Mouse (Mus musculus) layer of hippocampus, adult 2 months (tissue): ENCODE measurements at regions not wholly inside any gene's neighbourhood (a gene's known extent, or its start where the extent isn't known, plus 50 kb on each side); places are given as distances from the start of the nearest gene placed in this dataset.
"Not testable (repeated sequence)": the region's sequence is repeated elsewhere in the genome, so short reads cannot be mapped to it uniquely, and the experiment has no call there.

ENCODE experiments used
- DNase-seq, 2 experiments: peaks; one replicate each; pipeline ENCODE4 v3.0.0; 2022; ENCODE audit warnings: low spot score in 2 of 2
- H3K27ac ChIP-seq: fragments of 200-600 bp; 2 replicates; pipeline ENCODE4 v1.8.1; 2022
- H3K4me3 ChIP-seq: fragments of 200-600 bp; 2 replicates; pipeline ENCODE4 v1.8.1; 2022; ENCODE audit warnings: mild to moderate bottlenecking
- CTCF ChIP-seq: fragments of 200-600 bp; conservative IDR thresholded peaks from 2 replicates; pipeline ENCODE4 v1.8.1; 2022; ENCODE audit warnings: antibody characterized with exemption, mild to moderate bottlenecking, moderate library complexity

DNA sequence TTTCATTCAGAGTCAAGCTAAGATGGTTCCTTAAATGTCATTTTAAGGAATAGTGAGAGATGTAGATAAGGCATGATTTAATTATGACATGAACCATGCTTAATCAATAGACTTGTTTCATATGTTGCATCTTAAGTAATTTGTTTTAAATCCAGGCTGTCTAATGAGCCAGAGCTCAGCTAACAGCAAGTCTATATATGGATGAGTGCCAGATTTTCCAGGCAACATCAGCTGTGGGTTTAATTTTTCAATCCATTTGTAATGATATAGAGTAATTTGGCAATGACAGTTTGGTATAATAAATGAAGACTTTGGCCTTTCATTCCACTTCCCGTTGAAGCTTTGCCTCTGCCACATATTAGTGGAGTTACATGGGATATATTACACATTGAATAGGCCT, 677.3 kb upstream of the Sorcs1 start:
- no peak overlapping the region for H3K4me3 ChIP-seq
- DNase-seq = no peak
- no peak for TF ChIP-seq CTCF
- H3K27ac ChIP-seq = no peak overlapping the region

- DNase-seq = no peak
- H3K27ac ChIP-seq = no peak overlapping the region
- no peak overlapping the region for H3K4me3 ChIP-seq
- TF ChIP-seq CTCF = no peak
Observed at GRCm38 (mm10) chr19:51340491-51340890, 662.0 kb upstream of the Sorcs1 start.

- H3K4me3 ChIP-seq = no peak overlapping the region
- H3K27ac ChIP-seq = no peak overlapping the region
- DNase-seq = no peak
- no peak for TF ChIP-seq CTCF
Observed at GRCm38 (mm10) chr19:51330010-51330409, 651.6 kb upstream of the Sorcs1 start.

DNA sequence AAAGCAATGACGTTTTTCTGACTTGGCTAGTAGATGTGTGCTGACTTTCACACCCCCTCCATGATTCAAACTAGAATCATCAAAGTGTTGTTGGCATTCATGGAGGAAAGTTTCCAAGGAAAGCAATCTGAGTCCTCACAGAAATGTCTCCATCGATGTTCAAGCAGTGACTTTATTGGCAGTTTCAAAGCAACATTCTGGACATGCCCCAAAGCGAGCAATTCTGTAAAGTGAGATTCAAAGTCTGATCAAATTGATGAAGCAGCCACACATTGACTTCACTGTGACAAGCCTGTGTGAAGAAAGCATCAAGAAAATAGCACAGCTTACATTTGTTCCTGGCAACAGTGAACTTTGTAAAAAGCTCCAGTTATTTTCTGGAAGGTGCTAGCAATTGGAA, 625.3 kb upstream of the Sorcs1 start:
- DNase-seq = no peak
- Histone ChIP-seq H3K27ac (no peak overlapping the region), H3K4me3 (no peak overlapping the region)
- TF ChIP-seq CTCF = no peak

DNA sequence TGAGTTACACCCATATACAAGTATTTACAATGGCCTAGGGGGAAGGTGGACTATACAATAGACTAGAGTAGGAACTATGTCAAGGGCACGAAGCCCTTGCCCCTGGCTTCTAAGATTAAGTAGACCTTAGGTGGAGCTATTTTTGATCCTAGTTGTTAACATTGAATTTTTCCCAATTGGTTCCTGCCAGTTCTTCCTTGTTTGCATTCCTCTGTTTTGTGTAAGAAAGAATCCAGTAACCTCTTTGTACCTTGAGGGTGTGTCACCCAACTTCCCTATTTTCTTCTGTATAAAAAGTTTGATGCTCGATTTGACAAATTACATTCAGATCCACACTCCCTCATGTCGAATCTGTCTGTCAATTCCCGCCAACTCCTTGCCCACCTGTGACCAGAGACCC, 618.2 kb upstream of the Sorcs1 start:
- not testable (repeated sequence) for H3K27ac ChIP-seq, DNase-seq, H3K4me3 ChIP-seq

GRCm38 (mm10) chr19:51268978-51269556, 590.6 kb upstream of the Sorcs1 start:
- no peak for DNase-seq
- no peak overlapping the region for H3K27ac ChIP-seq
- no peak for TF ChIP-seq CTCF
- H3K4me3 ChIP-seq = no peak overlapping the region

GRCm38 (mm10) chr19:51240295-51240864, 561.9 kb upstream of the Sorcs1 start:
- H3K4me3 ChIP-seq = no peak overlapping the region
- DNase-seq = no peak
- TF ChIP-seq CTCF = no peak
- H3K27ac ChIP-seq = no peak overlapping the region

DNA sequence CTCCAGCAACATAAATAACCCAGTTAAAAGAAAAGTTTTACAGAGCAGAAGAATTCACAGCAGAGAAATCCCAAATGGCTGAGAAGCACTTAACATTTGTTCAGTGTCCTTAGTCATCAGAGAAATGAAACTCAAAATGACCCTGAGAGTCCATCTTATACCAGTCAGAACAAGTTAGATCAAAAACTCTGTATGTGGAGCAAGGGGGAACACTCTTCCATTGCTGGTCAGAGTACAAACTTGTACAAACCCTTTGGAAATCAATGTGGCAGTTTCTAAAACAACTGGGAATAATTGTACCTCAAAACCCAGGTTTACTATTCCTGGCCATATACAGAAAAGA, 559.7 kb upstream of the Sorcs1 start:
- no peak for DNase-seq
- Histone ChIP-seq H3K4me3 (no peak overlapping the region), H3K27ac (no peak overlapping the region)
- no peak for TF ChIP-seq CTCF

DNA sequence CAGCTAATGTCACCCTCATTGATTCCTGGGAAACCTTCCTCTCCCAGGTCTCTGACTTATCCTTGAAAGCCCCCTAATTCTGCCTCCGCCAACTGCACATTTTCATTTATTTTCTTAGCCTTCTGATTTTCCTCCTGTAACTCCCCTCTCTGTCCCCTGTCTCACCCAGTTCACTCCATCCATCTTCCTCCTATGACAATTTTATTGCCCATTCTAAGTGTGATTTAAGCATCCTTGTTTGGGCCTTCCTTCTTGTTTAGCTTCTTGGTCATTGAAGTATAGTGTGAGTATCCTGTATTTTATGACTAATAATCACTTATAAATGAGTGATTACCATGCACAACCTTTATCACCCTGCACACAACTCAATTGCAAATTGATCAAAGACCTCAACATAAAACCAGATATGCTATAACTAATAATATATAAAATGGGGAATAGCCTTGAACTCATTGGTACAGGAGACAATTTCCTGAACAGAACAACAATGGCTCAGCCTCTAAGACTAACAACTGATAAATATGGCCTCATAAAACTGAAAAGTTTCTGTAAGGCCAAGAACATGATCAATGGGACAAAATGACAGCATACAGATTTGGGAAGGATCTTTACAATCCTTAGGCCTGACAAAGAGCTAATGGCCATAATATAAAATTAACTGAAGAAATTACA, 559.2 kb upstream of the Sorcs1 start:
- no peak overlapping the region for H3K27ac ChIP-seq
- H3K4me3 ChIP-seq = no peak overlapping the region
- no peak for TF ChIP-seq CTCF
- no peak for DNase-seq

DNA sequence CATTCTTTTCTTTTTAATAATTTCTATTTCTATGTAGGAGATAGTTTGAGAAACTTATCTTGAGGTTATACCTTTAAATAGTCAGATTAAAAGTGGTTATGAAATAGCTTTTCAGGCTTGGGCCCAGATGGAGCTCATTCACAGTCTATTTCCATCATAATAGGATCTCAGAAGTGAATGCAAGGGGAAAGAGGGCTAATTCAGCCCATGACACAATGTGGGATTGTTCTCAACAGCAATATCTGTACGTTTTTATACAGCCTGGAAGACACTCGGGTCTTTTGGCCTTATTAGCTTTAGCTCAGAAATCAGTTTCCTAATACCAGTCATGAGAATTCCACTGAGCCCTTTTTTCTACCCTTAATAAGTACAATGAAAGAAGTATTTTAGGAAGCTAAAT, 554.1 kb upstream of the Sorcs1 start:
- no peak for DNase-seq
- no peak for TF ChIP-seq CTCF

DNA sequence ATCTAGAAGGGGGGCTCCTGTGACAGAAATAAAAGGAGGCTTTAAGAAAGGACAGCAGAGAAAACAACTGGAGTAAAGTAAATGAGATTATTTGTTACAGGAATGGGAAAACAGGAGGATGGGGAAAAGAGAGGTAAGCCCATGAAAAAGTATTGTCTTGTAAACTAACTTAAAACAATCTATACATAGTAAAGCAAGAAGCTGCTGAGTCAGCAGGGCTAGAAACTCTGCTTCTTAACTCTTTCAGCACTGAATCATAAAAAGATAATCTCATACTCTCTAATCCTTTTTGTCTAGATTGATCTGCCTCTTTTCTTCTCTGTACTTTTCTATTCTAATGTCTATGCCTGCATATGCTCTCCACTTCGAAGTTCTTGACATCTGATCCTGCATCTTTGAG, 548.5 kb upstream of the Sorcs1 start:
- Histone ChIP-seq H3K4me3 (no peak overlapping the region), H3K27ac (no peak overlapping the region)
- TF ChIP-seq CTCF = no peak
- no peak for DNase-seq

More for the DNA sequence above, 554.1 kb upstream of the Sorcs1 start:
- Histone ChIP-seq H3K4me3 (no peak overlapping the region), H3K27ac (no peak overlapping the region)

DNA sequence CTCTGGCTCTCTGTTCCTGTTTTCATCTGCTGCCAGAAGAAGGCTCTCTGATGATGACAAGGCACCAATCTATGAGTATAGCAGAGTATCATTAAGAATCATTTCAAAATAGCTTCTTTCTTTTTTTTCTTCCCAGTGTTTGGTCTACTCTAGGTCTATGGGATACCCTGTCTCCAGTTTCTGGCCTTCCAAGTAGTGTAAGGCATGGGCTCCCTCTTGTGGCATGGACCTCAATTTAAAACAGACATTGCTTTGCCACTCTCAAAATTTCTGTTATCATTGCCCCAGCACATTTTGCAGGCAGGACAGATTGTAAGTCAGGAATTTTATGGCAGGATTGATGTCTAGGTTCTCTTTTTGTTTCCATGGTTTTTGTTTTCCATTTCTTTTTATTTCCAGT, 522.9 kb upstream of the Sorcs1 start:
- no peak overlapping the region for H3K27ac ChIP-seq
- peak; percentile 10 to 53 for DNase-seq
- peak; percentile 81 for TF ChIP-seq CTCF
- H3K4me3 ChIP-seq = no peak overlapping the region
